Mouse (Mus musculus) megakaryocyte, embryonic 14.5 days (primary cell): Measurements from ENCODE around the gene Crocc.

ENCODE experiments used
- FLI1 ChIP-seq: IDR thresholded peaks from 2 replicates; pipeline ENCODE4 v1.6.1; 2012; ENCODE audit warnings: low read length, inconsistent platforms, mixed read lengths
- GATA1 ChIP-seq: IDR thresholded peaks from 3 replicates; pipeline ENCODE4 v1.6.1; 2012; ENCODE audit warnings: mixed read lengths, low read length, inconsistent platforms, borderline replicate concordance

GRCm38 (mm10) chr4:141058835-141059234, 1.5 kb downstream of the Crocc start:
- TF ChIP-seq GATA1 = no peak
- no peak for TF ChIP-seq FLI1
